Mouse (Mus musculus): ENCODE measurements at regions not wholly inside any gene's neighbourhood (a gene's known extent, or its start where the extent isn't known, plus 50 kb on each side); places are given as distances from the start of the nearest gene placed in this dataset.

- TF ChIP-seq CTCF (conservative IDR thresholded peaks at IDR 0.05; ENCODE audit: insufficient read depth, insufficient read length, low read depth, low read length) (no peak), POLR2A (IDR thresholded peaks at IDR 0.05; ENCODE audit: low read depth, low read length) (no peak)
Measured at GRCm38 (mm10) chr4:32137243-32137642, 101.4 kb upstream of the Bach2 start.

Data from kidney, adult 2 months (tissue).